Mouse (Mus musculus): ENCODE data around the gene Abcc3. TPM values are rescaled to one million over a fixed set of nuclear protein-coding genes. Genes with fewer than 3 reads are reported as not detected.

Gene Abcc3
- total RNA-seq, 2 experiments from 2014 or later = 0.05 to 2.0 TPM

DNA sequence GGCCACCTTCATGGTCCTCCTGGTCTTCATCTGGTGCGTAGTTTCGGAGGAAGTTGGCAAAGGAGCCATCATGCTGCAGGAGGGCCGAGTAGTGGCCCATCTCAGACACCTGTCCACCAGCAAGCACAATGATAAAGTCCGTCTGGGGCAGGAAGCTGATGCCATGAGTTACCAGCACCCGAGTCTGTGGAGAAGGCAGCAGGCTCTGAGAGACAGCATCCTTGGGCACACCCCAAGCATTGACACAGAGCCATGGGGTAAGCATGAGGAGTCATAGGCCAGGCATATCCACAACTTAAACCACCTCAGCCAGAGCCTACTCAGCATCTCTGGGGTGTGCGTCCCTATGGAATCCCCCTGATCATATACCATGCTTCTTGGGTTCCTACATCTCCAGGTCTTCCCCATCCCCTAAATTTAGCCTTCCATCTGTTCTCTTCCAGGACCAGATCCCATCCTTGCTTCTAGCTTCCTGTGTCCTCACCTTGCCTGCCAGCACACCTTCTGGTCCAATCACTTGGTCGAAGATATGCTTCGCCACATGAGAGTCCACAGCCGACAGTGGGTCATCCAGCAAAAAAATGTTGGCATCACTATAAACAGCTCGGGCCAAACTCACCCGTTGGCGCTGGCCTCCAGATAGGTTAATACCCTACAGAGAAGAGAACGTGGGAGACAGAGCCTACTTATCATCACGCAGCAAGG is 31.5 kb downstream of the Abcc3 start:
- ATAC-seq (replicated peaks; ENCODE audit: poor library complexity, severe bottlenecking) = no peak

DNA sequence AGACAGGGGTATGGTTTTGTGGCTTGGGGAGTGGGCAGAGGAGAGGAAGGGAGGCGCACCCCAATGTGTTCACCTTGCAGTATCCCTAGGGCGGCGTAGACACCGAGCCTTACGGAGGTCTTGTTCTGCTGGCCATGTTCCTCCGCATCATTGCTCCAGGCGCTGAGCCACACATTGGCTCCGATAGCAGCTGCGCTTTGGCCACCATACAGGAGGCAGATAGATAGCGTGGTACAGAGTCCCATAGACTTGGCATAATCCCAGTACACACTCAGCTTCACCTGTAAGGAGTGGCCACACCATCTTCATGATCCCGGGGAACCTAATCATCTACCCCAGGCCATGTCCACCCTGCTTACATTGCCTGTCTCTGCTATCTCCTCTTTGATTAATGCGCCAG is 33.6 kb downstream of the Abcc3 start:
- no peak for ATAC-seq (replicated peaks; ENCODE audit: poor library complexity, severe bottlenecking)

DNA sequence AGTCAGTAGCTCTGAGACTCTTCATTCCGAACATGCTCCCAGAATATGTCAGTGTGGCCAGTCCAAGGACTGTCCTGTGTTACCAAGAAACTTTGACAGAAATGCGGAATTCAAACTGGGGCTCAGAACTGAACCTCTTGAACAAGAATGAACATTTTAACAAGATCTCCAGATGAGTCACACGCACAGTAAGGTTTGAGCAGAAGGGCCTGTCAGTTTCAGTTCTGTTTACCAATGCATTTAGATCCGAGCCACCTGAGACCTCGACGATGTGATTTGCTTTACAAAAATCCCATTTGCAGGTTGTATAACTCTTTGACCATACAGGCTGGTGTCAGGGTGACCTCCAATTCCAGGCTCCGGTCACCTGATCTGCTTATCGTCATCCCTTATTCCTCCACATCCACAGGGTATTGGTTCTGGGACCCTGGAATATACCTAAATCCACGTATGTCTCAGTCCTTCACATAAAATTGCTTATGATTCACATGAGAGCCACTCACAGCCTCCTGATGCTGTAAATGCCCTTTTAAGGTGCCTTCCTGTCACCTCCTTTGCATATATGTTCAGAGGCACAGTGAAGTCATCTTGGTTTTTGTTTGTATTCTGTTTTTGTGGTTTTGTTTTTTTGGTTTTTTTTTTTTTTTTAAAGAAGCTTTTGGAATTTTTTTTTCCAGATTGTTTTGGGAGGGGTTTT is 37.1 kb downstream of the Abcc3 start:
- ATAC-seq (replicated peaks; ENCODE audit: poor library complexity, severe bottlenecking) = no peak

DNA sequence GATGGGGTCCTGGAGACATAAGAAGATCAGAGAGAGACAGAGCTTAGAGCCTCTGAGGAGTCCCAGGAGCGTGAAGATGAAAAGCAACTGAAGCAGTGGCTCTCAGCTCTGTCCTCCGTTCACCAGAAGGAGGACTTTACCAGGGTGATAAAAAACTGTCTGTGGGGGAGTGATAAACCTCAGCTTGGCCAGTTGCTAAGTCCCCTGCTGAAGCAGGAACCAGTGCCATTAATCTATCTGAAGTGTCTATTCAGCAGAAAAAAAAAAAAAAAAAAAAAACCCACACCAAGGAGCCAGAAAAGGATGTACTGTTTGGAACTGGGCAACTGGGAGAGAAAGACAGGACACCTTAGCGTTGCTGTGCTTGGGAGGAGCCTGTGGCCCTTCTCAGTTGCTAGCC is 41.7 kb downstream of the Abcc3 start:
- ATAC-seq (replicated peaks; ENCODE audit: poor library complexity, severe bottlenecking) = no peak

DNA sequence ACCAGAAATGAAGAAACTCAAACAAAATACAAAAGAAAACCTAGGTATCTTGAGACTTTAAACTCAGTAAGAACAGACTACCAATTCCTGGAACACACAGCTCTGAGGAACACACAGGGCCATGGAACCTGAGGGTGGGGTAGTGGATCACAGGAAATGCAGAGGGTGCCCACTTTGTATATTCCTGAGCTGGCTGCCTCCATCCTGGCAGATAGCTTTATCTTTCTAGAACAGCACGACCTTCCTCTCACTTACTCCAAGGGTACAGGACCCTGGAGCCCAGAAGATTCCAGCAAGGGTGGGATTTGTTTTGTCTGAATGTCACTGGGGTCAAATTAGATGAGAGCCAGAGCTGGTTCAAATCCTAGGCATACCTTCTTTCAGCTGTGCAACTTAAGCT is 42.5 kb downstream of the Abcc3 start:
- ATAC-seq (replicated peaks; ENCODE audit: poor library complexity, severe bottlenecking) = no peak

DNA sequence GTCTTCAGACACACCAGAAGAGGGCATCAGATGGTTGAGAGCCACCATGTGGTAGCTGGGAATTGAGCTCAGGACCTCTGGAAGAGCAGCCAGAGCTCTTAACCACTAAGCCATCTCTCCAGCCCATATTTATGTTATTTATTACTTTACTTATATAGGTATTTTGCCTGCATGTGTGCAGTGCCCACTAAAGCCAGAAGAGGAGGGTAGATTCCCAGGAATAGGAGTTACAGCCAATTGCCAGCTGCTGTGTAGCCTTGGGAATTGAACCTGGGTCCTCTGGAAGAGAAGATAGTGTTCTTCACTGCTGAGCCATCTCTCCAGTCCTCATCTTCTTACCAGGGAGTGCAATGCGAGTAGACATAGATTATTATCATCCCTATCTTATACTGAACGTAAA is 43.0 kb downstream of the Abcc3 start:
- ATAC-seq (replicated peaks; ENCODE audit: poor library complexity, severe bottlenecking) = no peak

DNA sequence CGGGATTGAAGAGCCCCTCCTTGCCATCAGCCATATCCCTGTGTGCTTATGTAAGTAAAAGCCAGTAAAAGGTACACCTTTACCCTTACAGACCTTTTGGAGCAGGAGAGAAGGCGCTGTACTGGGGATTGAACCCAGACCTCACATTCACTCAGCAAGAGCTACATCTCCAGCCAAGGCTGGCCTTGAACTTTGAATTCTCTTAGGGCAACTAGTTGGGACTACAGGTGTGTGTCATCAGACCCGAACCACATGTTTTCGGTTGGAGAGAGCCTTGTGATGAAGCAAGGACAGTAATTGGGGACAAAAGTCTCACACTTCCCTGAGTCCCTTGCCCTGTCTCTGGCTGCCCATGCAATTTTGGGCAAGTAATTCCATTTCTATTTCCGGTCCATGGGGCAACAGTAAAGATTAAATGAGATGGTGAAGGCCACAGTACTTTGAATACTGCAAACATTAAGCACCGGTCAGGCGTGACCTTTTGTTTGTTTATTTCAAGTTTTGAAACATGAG is 45.7 kb downstream of the Abcc3 start:
- no peak for ATAC-seq (replicated peaks; ENCODE audit: poor library complexity, severe bottlenecking)

DNA sequence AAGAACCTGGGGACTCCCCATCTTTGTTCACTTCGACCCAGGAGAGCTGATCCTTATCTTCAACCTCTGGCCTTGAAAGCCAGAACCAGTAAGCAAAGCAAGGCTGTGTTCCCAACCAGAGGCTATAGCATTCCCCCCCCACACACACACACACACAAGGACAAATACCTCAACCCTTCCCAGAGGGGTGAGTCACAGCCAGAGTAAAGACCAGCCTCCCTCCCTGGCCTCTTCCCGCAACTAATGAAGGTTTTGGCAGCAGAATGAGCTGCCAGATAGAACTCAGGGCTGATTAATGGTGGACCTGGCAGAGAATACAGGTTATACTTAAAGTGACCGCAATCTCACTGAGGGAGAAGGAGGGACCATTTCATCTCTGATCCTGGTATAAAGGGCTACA is 46.2 kb downstream of the Abcc3 start:
- no peak for ATAC-seq (replicated peaks; ENCODE audit: poor library complexity, severe bottlenecking)

DNA sequence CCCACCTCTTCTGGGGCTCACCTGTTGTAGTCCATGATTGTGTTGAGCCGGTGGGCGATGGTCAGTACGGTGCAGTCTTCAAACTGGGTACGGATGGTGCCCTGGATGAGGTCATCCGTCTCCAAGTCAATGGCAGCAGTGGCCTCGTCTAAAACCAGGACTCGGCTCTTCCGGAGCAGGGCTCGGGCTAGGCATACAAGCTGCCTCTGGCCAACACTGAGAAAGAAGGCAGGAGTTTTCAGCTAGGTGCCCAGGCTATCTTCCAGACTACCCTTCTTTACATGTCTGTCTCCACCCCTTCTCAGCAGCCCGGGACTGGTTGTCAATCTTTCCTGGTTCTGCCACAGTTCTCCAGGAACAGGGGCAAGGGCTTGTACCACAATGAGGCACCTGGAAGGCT is 46.9 kb downstream of the Abcc3 start:
- ATAC-seq (replicated peaks; ENCODE audit: poor library complexity, severe bottlenecking) = no peak

DNA sequence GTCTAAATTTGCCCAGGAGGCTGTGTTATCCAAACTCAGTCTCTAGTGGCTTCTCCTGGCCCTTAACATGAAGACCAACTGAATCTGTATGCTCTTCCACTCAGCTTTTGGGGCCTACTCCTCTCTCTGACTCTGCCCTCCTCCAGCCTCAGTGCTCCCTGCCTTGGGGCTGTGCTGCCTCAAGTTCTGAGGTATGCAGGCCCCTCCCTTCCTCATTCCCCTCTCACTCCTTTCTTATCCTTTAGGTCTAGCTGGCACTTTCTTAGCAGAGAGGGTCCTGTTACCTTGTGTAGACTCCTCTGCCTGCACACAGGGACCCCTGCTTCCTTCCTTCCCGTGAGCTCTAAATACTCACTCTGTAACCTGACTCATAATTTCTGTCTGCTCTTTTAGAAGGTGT is 48.3 kb downstream of the Abcc3 start:
- no peak for ATAC-seq (replicated peaks; ENCODE audit: poor library complexity, severe bottlenecking)

DNA sequence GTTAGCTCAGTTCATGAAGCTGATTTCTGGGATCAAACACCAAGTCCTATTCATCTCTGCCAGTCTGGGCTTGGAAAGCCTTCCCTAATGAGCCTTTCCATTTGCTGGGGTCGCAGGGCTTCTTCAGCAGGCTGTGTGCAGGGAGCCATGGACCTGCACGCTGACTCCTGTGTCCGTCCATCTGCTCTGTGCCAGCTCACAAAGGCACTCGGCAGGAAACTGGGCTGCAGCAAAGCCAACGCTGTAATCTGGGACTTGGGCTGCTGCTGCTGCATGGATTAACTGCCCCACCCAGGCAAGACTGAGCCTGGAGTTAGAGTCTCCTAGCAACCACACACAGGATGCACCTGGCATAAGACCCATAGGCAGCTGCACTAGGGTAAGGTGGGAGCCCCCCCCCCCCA is 48.8 kb downstream of the Abcc3 start:
- no peak for ATAC-seq (replicated peaks; ENCODE audit: poor library complexity, severe bottlenecking)

DNA sequence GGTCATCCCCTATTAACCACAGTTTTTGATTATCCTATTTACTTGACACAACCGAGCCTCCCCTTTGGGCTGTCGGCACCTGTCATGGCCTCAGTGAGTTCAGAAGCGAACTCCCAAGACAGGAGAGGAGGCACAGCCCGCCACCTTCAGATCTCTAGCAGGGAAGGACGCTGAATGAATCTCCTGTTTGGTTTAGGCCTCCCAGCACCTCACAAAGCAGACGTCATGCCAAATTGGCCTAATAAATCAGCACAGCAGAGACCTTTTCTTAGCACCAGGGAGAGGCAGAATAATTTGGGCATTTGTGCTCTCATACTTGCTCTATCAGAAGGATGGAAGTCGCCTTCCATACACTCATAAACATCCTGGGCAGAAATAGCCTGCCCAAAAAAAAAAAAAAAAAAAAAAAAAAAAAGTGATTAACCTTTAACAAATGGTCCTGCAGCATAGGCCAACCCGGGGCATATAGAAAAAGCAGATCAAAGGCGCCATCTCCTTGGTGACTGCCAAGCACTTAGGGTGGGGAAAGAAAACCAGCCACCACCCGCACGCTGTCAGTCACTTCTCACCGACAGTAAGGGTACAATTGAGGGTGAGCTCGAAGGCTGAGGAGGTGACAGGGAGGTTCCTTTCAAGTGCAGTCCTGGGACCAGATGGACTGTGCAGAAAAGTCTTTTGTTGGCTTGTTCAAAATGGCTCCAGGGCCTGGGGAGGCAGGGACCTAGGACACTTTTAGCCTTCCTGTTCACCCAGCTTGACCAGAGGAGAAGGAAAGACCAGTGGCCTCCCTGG is 50.5 kb downstream of the Abcc3 start:
- ATAC-seq (replicated peaks; ENCODE audit: poor library complexity, severe bottlenecking) = no peak

DNA sequence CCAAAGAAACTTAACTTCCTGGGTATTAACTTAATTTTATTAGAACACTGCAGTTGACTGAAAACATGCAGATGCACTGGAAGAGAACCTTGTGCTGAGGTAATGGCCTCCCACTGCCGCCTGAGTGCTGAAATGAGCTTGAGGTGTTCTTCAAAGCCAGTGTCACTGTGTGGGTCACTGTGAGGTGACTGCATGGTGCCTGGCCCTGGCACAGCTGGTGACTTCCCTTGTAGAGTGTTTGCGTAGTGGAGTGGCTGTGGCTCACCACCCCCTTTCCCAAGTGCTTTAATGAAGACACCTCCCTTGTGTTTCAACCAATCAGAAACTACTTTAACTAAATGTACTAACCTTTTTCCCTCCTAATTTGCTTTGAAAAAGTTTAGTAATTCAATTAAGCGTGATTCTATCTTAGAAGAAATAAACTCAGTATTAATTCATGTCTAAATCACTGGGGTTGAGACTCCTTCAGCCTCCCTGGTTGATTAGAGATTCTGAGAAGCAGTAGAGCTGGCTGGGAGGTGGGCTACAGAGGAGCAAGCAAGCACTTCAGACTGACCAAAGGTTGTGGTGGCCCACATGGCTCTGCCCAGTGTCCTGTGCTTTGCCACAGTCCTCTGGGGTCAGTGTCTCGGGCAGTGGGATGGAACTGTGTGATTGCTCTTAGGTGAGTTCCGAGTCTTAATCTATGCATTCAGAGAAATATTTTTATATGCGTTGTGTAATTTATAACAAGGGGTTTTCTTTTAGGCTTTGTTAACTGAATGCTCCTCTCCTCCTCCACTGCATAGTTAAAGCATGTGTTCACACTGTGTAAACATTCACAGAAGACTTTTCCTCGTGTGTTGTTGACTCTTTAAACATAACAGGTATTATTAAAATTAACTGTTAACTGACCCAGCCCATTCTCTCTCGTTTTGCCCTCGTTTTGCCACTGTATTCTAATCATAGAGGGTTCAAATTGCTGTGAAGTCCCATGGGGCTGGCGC is 51.6 kb downstream of the Abcc3 start:
- ATAC-seq (replicated peaks; ENCODE audit: poor library complexity, severe bottlenecking) = no peak

DNA sequence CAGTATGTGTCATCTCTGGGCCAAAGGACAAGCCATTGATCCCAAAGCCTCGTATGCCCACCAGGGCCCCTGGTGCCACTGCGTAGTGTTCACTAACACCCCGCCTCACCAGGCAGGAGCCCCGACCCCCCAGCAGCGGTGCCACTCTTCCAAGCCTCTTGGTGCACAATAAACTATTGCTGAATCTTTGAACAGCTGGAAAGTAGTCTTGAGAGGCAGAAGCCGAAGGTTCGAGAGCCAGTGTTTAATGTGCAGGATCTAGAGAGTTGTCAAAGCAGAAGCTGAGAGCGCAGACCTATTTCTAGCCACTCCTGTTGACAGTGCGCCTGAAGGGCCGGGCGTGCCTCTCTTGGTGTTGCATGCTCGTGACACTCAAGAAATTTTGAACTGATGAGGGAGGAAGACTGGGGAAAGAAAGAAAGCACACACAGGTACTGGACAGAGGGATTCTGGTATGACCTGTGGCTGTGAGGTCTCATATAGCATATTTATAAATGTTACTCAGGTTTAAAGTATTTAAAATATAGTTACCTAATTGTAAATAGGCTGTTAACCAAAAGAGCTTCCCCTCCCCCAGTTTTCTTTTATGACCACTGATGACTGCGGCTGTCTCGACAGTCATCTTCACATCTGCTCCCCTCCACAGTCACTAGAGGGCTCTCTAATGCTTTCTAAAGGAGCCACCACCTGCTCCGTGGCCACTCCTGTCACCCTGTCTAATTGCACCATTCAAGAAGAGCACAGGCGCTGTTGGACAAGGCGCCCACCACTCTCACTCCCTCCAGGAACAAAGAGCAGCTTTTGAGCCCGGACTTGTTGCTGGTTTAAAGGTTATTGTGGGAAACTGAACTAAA is 52.8 kb downstream of the Abcc3 start:
- ATAC-seq (replicated peaks; ENCODE audit: poor library complexity, severe bottlenecking) = peak; percentile 92

DNA sequence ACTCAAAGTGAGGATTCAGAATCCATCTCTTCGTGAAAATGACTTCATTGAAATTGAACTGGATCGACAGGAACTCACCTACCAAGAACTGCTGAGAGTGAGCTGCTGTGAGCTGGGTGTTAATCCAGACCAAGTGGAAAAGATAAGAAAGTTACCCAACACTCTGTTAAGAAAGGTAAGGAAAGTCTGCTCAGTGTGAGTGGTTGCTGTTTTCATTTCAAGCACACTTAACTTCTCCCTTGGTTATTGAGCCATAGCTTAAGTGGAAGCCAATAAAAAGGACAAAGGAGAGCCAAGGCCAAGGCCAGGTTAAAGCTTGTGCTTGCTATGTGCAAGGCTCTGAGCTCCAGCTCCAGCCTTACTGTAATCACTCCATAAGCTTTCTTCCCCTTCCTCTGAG is 54.5 kb downstream of the Abcc3 start:
- ATAC-seq (replicated peaks; ENCODE audit: poor library complexity, severe bottlenecking) = no peak

DNA sequence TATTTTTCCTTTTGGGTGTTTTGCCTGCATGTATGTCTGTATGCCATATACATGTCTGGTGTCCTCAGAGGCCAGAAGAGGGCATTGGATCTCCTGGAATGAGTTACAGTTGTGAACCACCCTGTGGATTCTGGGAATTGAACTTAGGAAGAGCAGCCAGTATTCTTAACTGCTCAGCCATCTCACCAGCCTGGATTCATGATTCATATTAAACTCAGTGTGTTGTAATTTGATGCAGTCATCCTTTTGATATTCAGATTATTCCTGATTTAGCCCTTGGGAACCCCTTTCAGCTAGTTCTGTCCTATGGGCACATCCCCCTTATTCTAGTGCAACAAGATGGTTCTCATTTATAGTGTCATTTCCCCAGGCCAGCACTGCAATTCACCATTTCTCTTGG is 56.2 kb downstream of the Abcc3 start:
- ATAC-seq (replicated peaks; ENCODE audit: poor library complexity, severe bottlenecking) = no peak

DNA sequence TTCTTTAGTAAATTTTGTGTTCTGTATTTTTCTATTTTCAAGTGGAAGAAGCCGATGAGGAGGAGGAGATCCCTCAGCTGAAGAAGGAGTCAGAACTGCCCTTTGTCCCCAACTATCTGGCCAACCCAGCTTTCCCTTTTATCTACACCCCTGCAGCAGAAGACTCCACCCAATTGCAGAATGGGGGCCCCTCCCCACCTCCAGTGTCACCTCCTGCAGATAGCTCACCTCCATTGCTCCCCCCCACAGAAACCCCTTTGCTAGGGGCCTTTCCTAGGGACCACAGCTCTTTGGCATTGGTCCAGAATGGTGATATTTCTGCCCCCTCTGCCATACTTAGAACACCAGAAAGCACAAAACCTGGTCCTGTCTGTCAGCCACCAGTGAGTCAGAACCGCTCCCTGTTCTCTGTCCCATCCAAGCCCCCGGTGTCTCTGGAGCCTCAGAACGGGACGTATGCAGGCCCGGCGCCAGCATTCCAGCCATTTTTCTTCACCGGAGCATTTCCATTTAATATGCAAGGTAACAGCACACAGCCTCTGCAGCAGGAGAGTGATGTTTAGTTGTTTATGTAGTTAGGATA is 58.3 kb downstream of the Abcc3 start:
- no peak for ATAC-seq (replicated peaks; ENCODE audit: poor library complexity, severe bottlenecking)

DNA sequence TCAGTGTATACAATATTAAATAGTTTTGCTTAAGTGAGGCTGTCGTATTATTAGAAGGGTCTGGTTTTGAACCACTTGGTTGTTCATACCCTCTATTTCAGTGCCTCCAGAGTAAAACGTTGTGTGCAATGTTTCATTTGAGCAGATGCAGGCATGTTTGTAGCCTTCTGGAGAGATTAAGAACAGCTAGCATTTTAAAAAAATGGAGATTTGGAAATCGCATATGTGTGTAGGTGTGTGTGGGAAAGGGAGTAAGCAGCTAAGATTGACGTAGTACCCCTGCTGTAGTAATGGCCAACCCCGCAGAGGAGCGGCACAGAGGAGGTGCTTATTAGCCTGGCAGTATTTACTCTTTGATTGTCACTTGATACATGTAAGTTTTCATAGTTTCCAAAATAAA is 60.1 kb downstream of the Abcc3 start:
- no peak for ATAC-seq (replicated peaks; ENCODE audit: poor library complexity, severe bottlenecking)

DNA sequence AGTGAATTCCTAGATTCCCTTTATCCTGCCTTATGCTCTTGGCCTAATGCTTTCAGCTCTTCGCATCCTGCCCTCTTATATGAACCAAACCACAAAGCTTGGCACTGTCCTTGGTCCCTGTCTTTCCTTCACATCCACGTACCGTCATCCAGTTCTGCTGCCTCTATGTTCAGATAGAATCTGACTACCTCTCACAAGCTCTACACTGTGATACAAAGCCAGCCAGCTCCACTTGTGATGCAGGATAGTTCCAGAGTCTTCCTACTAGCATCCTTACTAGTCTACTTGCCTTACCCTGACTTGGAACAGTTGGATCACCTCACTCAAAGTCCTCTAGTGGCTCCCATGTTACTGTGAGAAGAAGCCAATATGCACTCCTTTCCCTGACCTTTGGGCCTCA is 62.6 kb downstream of the Abcc3 start:
- no peak for ATAC-seq (replicated peaks; ENCODE audit: poor library complexity, severe bottlenecking)
